Mouse (Mus musculus): ENCODE measurements around the gene Myrip. TPM values are rescaled to one million over a fixed set of nuclear protein-coding genes. Genes with fewer than 3 reads are reported as not detected.
A peak's percentile ranks its signal among the peaks of the same experiment; 100 is the strongest.

Myrip gene
- total and polyA plus RNA-seq, 2 experiments from 2014 or later = 3.0 to 12.4 TPM

DNA sequence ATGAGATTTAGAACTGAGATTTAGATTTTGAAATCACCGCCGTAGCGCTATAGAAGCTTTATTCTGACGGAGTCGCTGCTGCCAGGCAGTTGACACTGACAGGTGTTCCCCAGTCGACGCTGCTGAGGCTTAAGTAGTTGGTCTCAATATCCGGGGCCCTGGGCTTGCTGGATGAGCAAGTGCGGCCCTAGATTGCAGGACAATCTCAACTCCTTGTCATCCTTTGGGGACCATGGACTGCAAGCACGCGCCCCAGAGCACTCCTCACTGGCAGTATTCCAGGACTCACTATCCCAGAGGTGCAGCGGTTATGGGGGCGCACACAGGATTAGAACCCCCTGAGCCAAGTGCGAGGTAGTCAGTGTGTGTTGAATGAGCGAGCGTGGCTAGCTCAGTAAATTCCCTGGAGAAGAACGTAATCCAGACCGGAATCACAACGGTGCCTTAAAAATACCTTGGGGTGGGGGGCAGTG is 1.7 kb downstream of the Myrip start:
- ATAC-seq = peak; percentile 33

DNA sequence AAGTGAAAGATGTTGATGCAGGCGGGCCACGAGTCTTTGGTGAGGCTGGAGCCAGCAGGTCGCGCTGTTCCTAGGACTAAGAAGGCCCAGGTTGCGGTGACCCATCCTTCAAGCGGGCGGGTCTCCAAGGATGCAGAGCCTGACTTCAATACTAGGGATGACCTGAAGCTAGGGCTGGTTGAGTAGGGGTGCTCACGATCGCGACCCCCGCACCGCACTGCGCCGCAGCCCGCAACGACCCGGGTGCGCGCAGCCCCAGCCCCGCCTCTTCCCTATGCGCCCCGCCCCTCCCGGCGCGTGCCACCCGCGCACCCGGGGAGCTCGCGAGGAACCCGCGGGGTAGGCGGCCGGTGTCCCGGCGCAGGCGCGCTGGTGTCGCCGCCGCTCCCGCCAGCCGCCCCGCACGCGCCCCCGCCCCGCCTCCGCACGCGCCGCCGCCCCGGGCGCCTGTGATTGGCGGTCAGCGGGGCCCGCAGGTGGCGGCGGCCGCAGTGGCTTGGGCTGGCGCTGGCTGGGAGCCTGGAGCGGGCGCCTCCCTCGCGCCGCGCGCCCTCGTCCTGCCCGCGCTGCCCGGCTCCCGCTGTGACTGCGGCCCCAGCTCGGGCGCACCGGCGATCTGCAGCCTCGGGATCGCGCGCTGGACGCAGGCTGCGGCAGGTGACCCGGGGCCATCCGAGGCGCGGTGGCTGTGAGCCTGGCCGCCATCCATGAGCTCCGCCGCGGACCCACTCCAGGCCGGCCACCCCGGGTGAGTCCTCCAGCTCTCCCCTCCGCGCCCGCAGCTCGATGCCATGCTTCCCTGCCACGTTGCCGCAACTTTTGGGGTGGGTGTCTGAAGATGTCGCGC is 2.4 kb downstream of the Myrip start:
- under 1% methylated on average over 69 of the region's 103 CpGs for WGBS
- Histone ChIP-seq H3K4me1 (ENCODE audit: insufficient read depth) (no peaks in the 10 kb centered on the region), H3K27ac (ENCODE audit: low read depth, low read length) (peak overlapping the region; percentile 23; the same call in 1 of the 2 replicates), H3K9ac (peak overlapping the region; percentile 63), H3K9me3 (ENCODE audit: low read length) (no peaks in the 10 kb centered on the region), H3K4me2 (ENCODE audit: low read depth) (peak overlapping the region; percentile 95), H3K4me3 (ENCODE audit: low read depth, low read length) (peak overlapping the region; percentile 64), H3K36me3 (ENCODE audit: insufficient read depth) (no peaks in the 10 kb centered on the region), H3K27me3 (ENCODE audit: insufficient read depth, low read length) (peaks cover 13% of the 10 kb centered on the region)
- peak; percentile 92 for ATAC-seq
- peak; percentile 39; the same call in 1 of the 2 replicates for TF ChIP-seq CTCF (IDR thresholded peaks at IDR 0.05; ENCODE audit: low read depth)
- DNase-seq = peak; percentile 83

More for the DNA sequence above, 1.7 kb downstream of the Myrip start:
- Histone ChIP-seq H3K9ac (peak overlapping the region; percentile 63), H3K27ac (ENCODE audit: low read depth, low read length) (peak overlapping the region; percentile 23; the same call in 1 of the 2 replicates), H3K4me1 (ENCODE audit: insufficient read depth) (no peaks in the 10 kb centered on the region), H3K36me3 (ENCODE audit: insufficient read depth) (no peaks in the 10 kb centered on the region), H3K4me3 (ENCODE audit: low read depth, low read length) (peak overlapping the region; percentile 64), H3K4me2 (ENCODE audit: low read depth) (peak overlapping the region; percentile 95), H3K27me3 (ENCODE audit: insufficient read depth, low read length) (peaks cover 13% of the 10 kb centered on the region; the same call in 1 of the 2 replicates), H3K9me3 (ENCODE audit: low read length) (no peaks in the 10 kb centered on the region)
- DNase-seq = no peak
- TF ChIP-seq CTCF (IDR thresholded peaks at IDR 0.05; ENCODE audit: low read depth) = no peak
- WGBS = 7% methylated on average over 19 of the region's 19 CpGs

DNA sequence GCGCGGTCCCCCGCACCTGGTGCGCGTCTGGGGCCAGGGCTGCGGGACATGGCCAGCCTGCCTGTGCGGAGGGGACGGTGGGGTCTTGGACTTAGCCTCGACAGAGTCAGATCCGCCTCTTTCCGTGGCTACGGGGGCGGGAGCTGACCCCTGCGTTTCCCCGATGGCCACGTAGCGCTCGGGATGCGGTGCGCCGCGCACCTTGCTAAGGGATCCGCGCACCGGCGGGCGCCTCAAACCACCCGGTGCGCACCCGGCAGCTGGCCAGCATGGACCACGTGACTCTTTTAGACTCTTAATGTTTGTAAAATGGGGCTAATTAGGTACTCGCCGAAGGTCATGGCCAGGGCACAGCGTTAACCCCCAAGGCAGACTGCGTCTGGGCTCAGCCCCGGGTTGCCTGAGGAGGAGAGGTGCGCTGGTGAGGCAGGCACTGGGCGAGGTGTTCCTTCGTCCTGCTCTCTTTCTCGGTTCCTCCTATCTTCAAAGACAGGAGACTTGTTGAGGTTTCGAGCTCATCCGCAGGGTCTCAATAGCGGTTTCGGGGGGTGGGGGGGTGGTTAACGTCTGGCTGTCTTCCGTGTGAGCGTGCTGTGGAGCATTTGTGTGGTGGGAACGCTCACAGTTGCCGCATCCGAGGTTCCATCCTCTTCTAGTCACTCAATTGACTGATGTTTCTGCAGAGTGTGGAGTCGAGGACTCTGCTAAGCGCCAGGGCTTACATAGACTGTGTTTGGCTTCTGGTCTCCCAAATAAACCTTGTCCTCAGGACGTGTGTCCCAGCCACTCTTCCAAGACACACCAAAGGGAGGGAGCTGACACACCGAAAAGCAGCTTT is 3.2 kb downstream of the Myrip start:
- peak; percentile 29 for DNase-seq

DNA sequence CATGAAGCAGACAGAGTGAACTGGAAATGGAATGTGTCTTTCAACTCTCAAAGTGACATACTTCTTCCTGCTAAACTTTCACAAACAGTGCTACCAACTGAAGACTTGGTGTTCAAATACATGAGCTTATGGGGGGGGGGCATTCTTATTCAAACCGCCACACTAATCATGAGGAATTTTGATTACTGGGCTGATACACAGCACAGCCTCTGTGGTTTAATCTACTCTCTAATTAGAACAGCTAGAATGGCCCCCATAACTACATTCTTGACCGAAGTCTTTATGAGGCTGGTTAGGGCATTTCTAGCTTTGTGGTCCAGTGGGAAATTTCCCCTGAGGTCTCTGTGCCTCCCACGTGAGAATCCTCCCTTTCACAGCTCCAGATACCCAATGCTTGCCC is 13.9 kb downstream of the Myrip start:
- Histone ChIP-seq H3K4me1 (ENCODE audit: insufficient read depth) (no peaks in the 10 kb centered on the region), H3K27ac (ENCODE audit: low read depth, low read length) (no peak overlapping the region), H3K27me3 (ENCODE audit: insufficient read depth, low read length) (no peaks in the 10 kb centered on the region), H3K9me3 (ENCODE audit: low read length) (no peaks in the 10 kb centered on the region), H3K4me3 (ENCODE audit: low read depth, low read length) (no peak overlapping the region), H3K4me2 (ENCODE audit: low read depth) (no peak overlapping the region), H3K9ac (no peak overlapping the region), H3K36me3 (ENCODE audit: insufficient read depth) (no peaks in the 10 kb centered on the region)
- no peak for DNase-seq
- no peak for ATAC-seq
- no peak for TF ChIP-seq CTCF (IDR thresholded peaks at IDR 0.05; ENCODE audit: low read depth)
- 58% methylated on average over 3 of the region's 3 CpGs for WGBS

More for the DNA sequence above, 3.2 kb downstream of the Myrip start:
- peak overlapping the region; percentile 63 for H3K9ac ChIP-seq
- H3K27ac ChIP-seq (ENCODE audit: low read depth, low read length) = no peak overlapping the region
- ATAC-seq = no peak
- H3K27me3 ChIP-seq (ENCODE audit: insufficient read depth, low read length) = peaks cover 13% of the 10 kb centered on the region
- peak overlapping the region; percentile 95 for H3K4me2 ChIP-seq (ENCODE audit: low read depth)
- no peak for TF ChIP-seq CTCF (IDR thresholded peaks at IDR 0.05; ENCODE audit: low read depth)
- 2% methylated on average over 54 of the region's 54 CpGs for WGBS
- H3K9me3 ChIP-seq (ENCODE audit: low read length) = no peaks in the 10 kb centered on the region
- H3K36me3 ChIP-seq (ENCODE audit: insufficient read depth) = no peaks in the 10 kb centered on the region
- H3K4me1 ChIP-seq (ENCODE audit: insufficient read depth) = no peaks in the 10 kb centered on the region
- H3K4me3 ChIP-seq (ENCODE audit: low read depth, low read length) = peak overlapping the region; percentile 64

DNA sequence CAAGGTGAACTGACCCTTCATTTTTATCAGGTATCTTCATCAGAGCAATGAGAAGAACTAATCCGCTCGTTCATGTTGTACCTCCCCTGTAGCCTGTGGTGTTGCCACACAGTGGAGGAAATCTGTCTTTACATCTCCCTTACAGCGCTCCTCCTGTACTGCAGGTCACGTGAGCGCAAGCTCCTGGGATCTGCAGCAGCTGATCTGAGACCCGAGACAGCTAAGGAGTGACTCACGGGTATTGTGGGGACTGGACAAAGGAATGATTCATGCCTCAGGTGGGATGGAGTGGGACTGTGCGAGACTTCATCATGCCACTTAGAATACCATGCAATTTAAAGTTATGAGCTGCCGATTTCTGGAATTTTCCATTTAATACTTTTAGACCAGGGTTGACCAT is 17.8 kb downstream of the Myrip start:
- 77% methylated on average over 9 of the region's 9 CpGs for WGBS
- no peak for ATAC-seq
- TF ChIP-seq CTCF (IDR thresholded peaks at IDR 0.05; ENCODE audit: low read depth) = no peak

DNA sequence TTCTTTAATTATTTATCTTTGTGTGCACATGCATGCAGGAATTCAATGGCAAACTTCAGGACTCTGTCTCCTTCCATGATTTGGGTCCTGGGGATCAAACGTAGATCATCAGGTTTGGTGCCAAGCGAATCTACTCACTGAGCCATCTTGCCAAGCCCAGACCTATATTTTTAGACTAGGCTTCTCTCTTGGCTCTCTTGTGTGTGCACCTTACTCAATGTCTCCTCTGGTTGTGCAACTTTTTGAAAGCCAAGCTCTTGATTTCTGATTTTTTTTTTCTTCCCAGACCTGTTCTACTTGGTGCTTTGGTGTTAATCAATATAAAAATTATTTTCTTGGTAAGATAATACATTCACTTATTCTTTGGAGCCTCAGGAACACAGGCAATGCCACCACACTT is 19.3 kb downstream of the Myrip start:
- TF ChIP-seq CTCF (IDR thresholded peaks at IDR 0.05; ENCODE audit: low read depth) = no peak
- Histone ChIP-seq H3K4me1 (ENCODE audit: insufficient read depth) (no peaks in the 10 kb centered on the region), H3K9me3 (ENCODE audit: low read length) (no peaks in the 10 kb centered on the region), H3K27ac (ENCODE audit: low read depth, low read length) (no peak overlapping the region), H3K36me3 (ENCODE audit: insufficient read depth) (no peaks in the 10 kb centered on the region), H3K4me2 (ENCODE audit: low read depth) (no peak overlapping the region), H3K27me3 (ENCODE audit: insufficient read depth, low read length) (no peaks in the 10 kb centered on the region), H3K4me3 (ENCODE audit: low read depth, low read length) (no peak overlapping the region), H3K9ac (no peak overlapping the region)
- 91% methylated on average over 2 of the region's 2 CpGs for WGBS
- DNase-seq (no peak), ATAC-seq (no peak)

More for the DNA sequence above, 17.8 kb downstream of the Myrip start:
- Histone ChIP-seq H3K27me3 (ENCODE audit: insufficient read depth, low read length) (no peaks in the 10 kb centered on the region), H3K27ac (ENCODE audit: low read depth, low read length) (no peak overlapping the region), H3K4me2 (ENCODE audit: low read depth) (no peak overlapping the region), H3K9me3 (ENCODE audit: low read length) (no peaks in the 10 kb centered on the region), H3K4me1 (ENCODE audit: insufficient read depth) (no peaks in the 10 kb centered on the region), H3K36me3 (ENCODE audit: insufficient read depth) (no peaks in the 10 kb centered on the region), H3K4me3 (ENCODE audit: low read depth, low read length) (no peak overlapping the region), H3K9ac (no peak overlapping the region)
- no peak for DNase-seq

Measured in forebrain, postnatal 0 days (tissue).